Mouse (Mus musculus) liver, adult 2 months (tissue): ENCODE measurements around the gene Zbed5. TPM values are rescaled to one million over a fixed set of nuclear protein-coding genes. Genes with fewer than 3 reads are reported as not detected.
"Not testable (repeated sequence)": the region's sequence is repeated elsewhere in the genome, so short reads cannot be mapped to it uniquely, and the experiment has no call there.

Experiments
- DNase-seq: peaks from one replicate; pipeline ENCODE4 v3.0.0-alpha.2; 2011; ENCODE audit warnings: low read depth, low spot score; ENCODE audit errors: extremely low read depth
- H3K27ac ChIP-seq: fragments of 200-500 bp; replicated peaks from 2 replicates; pipeline ENCODE4 v1.5.1; 2012; ENCODE audit warnings: low read depth, mild to moderate bottlenecking, control low read depth, inconsistent platforms, low read length; ENCODE audit not compliant: insufficient read depth
- H3K27me3 ChIP-seq: fragments of 200-500 bp; 2 replicates; pipeline ENCODE4 v1.6.1; 2012; ENCODE audit warnings: mild to moderate bottlenecking, moderate library complexity, low read length, inconsistent platforms; ENCODE audit not compliant: control insufficient read depth, insufficient read depth
- H3K36me3 ChIP-seq: fragments of 200-500 bp; 2 replicates; pipeline ENCODE4 v1.6.1; 2012; ENCODE audit warnings: low read length, inconsistent platforms; ENCODE audit not compliant: control insufficient read depth, insufficient read depth
- H3K4me1 ChIP-seq: fragments of 200-500 bp; 2 replicates; pipeline ENCODE4 v1.6.1; 2011; ENCODE audit warnings: low read length; ENCODE audit not compliant: control insufficient read depth, insufficient read depth
- H3K4me3 ChIP-seq: fragments of 200-500 bp; 2 replicates; pipeline ENCODE4 v1.5.1; 2011; ENCODE audit warnings: low read depth, mild to moderate bottlenecking, control low read depth, low read length, moderate library complexity; ENCODE audit not compliant: insufficient read depth
- H3K79me2 ChIP-seq: fragments of 200-500 bp; 2 replicates; pipeline ENCODE4 v1.6.1; 2012; ENCODE audit warnings: inconsistent platforms, mild to moderate bottlenecking, low read length, moderate library complexity; ENCODE audit not compliant: control insufficient read depth, insufficient read depth
- H3K9ac ChIP-seq: fragments of 200-500 bp; 2 replicates; pipeline ENCODE4 v1.6.1; 2012; ENCODE audit warnings: low read depth, mild to moderate bottlenecking, control low read depth, inconsistent platforms, low read length
- CTCF ChIP-seq: fragments of 200-500 bp; IDR thresholded peaks from 2 replicates; pipeline ENCODE4 v1.5.1; 2011; ENCODE audit warnings: low read depth, low read length, control low read depth
- POLR2A ChIP-seq: fragments of 200-500 bp; IDR thresholded peaks from 2 replicates; pipeline ENCODE4 v1.6.1; 2011; ENCODE audit warnings: low read length, control low read depth; ENCODE audit not compliant: insufficient read depth; ENCODE audit errors: extremely low read depth
- WGBS: fragments of 180-500 bp; shearing (Covaris S2); methylation state at CpG from one replicate; pipeline ENCODE4 v1.1.7; 2018; 5-methylcytosine and 5-hydroxymethylcytosine counted together
- polyA plus RNA-seq: library from polyadenylated mRNA; depleted of rRNA; stranded (reverse); fragments of >200 nt; gene quantifications from 2 replicates; pipeline ENCODE4 v1.2.3, GENCODE M21; 2012
- total RNA-seq: library from RNA; depleted of rRNA; stranded (reverse); fragments of >200 nt; gene quantifications from 2 replicates; pipeline ENCODE4 v1.2.3, GENCODE M21; 2014

Gene Zbed5
- total and polyA plus RNA-seq, 2 experiments = 0.62 to 5.8 TPM

- H3K79me2 ChIP-seq = no peaks in the 10 kb centered on the region
- no peak overlapping the region for H3K9ac ChIP-seq
- TF ChIP-seq CTCF (no peak), POLR2A (no peak)
- H3K36me3 ChIP-seq = no peaks in the 10 kb centered on the region
- H3K27me3 ChIP-seq = no peaks in the 10 kb centered on the region
- H3K4me3 ChIP-seq = no peak overlapping the region
- H3K27ac ChIP-seq = no peak overlapping the region
- no peak for DNase-seq
- WGBS = 78% methylated on average over 9 of the region's 9 CpGs
- no peaks in the 10 kb centered on the region for H3K4me1 ChIP-seq
These were observed 13.6 kb downstream of the Zbed5 start for GRCm38 (mm10) chr5:129909147-129909546.

- no peak overlapping the region for H3K27ac ChIP-seq
- no peak overlapping the region for H3K4me3 ChIP-seq
- TF ChIP-seq POLR2A (no peak), CTCF (no peak)
- H3K9ac ChIP-seq = no peak overlapping the region
- H3K4me1 ChIP-seq = no peaks in the 10 kb centered on the region
- H3K36me3 ChIP-seq = no peaks in the 10 kb centered on the region
- H3K79me2 ChIP-seq = no peaks in the 10 kb centered on the region
- DNase-seq = peak; percentile 58
- no peaks in the 10 kb centered on the region for H3K27me3 ChIP-seq
- WGBS = 70% methylated on average over 7 of the region's 7 CpGs
These were observed 14.1 kb downstream of the Zbed5 start for GRCm38 (mm10) chr5:129909591-129909990.

- no peaks in the 10 kb centered on the region for H3K27me3 ChIP-seq
- H3K4me3 ChIP-seq = no peak overlapping the region
- no peaks in the 10 kb centered on the region for H3K79me2 ChIP-seq
- peak; percentile 89 for TF ChIP-seq CTCF
- TF ChIP-seq POLR2A = no peak
- DNase-seq = peak; percentile 40
- H3K36me3 ChIP-seq = no peaks in the 10 kb centered on the region
- H3K27ac ChIP-seq = no peak overlapping the region
- H3K4me1 ChIP-seq = no peaks in the 10 kb centered on the region
- 47% methylated on average over 2 of the region's 2 CpGs for WGBS
- no peak overlapping the region for H3K9ac ChIP-seq
These were observed 18.5 kb downstream of the Zbed5 start for GRCm38 (mm10) chr5:129914024-129914423.

GRCm38 (mm10) chr5:129915491-129915890 lies 20.0 kb downstream of the Zbed5 start:
- not testable (repeated sequence) for H3K79me2 ChIP-seq, H3K27me3 ChIP-seq, H3K4me3 ChIP-seq, H3K4me1 ChIP-seq, H3K9ac ChIP-seq, DNase-seq, H3K27ac ChIP-seq, H3K36me3 ChIP-seq
- WGBS = 76% methylated on average over 11 of the region's 11 CpGs

GRCm38 (mm10) chr5:129918065-129918651 lies 22.6 kb downstream of the Zbed5 start:
- Histone ChIP-seq H3K79me2 (no peaks in the 10 kb centered on the region), H3K4me1 (no peaks in the 10 kb centered on the region), H3K4me3 (no peak overlapping the region), H3K27me3 (no peaks in the 10 kb centered on the region), H3K36me3 (no peaks in the 10 kb centered on the region), H3K27ac (no peak overlapping the region), H3K9ac (no peak overlapping the region)
- no peak for DNase-seq
- TF ChIP-seq POLR2A = no peak
- no peak for TF ChIP-seq CTCF
- WGBS = 90% methylated on average over 24 of the region's 24 CpGs

GRCm38 (mm10) chr5:129918752-129919151 lies 23.2 kb downstream of the Zbed5 start:
- DNase-seq = no peak
- no peaks in the 10 kb centered on the region for H3K4me1 ChIP-seq
- no peaks in the 10 kb centered on the region for H3K27me3 ChIP-seq
- TF ChIP-seq CTCF (peak; percentile 9; the same call in 1 of the 2 replicates), POLR2A (no peak)
- H3K27ac ChIP-seq = no peak overlapping the region
- no peak overlapping the region for H3K4me3 ChIP-seq
- H3K79me2 ChIP-seq = no peaks in the 10 kb centered on the region
- no peak overlapping the region for H3K9ac ChIP-seq
- no peaks in the 10 kb centered on the region for H3K36me3 ChIP-seq
- 81% methylated on average over 9 of the region's 9 CpGs for WGBS
